19 mouse cellular contexts compared by ENCODE assay signal in the genomic region with DNA sequence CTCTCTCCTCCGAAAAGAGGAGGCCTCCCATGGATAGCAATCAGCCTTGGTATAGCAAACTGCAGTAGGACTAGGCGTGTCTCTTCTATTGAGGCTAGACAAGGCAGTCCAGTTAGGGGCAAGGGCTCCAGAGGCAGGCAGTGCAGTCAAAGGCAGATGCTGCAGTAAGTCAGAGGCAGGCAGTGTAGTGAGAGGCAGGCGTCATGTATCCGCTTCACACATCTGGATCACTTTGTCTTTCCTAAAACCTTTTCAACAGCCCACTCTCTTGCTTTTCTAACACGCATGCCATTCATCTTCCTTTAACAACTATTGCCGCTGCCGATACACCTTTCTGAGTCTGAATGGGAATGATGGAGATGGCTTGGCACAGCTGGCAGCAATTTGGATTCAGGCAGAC. TPM values are rescaled to one million over a fixed set of nuclear protein-coding genes. Genes with fewer than 3 reads are reported as not detected.
DNase-seq lines count a peak whose midpoint lies in the region; ATAC-seq lines count a peak whose summit lies in the region.
"Had no signal": no experiment of that assay in that cellular context is flagged by ENCODE, and none has a peak within 500 bp of the region (broad histone marks: within the 10 kb centered on the region; RNA-seq: fewer than 3 reads in every experiment).

Gene Cmtr2 (plus strand): TSS at position 301 of the 400 bp plus-strand sequence.

- ATAC-seq in megakaryocyte, adult 5-6 weeks (ENCODE audit: poor library complexity, severe bottlenecking), result no peak
- ATAC-seq in forebrain, embryonic 16.5 days, result no peak
- no peak for ATAC-seq in midbrain, embryonic 14.5 days (ENCODE audit: low FRiP score, low TSS enrichment)
- ATAC-seq: liver, postnatal 0 days had no signal

- 69% methylated on average over 7 of the region's 7 CpGs for WGBS in embryonic facial prominence, embryonic 10.5 days
- 78% methylated on average over 7 of the region's 7 CpGs for WGBS in forebrain, embryonic 16.5 days
- WGBS in midbrain, embryonic 14.5 days, result 80% methylated on average over 7 of the region's 7 CpGs

- peak within 1 kb of the TSS; percentile 42 for H3K4me3 ChIP-seq in megakaryocyte, embryonic 14.5 days (replicated peaks)
- no peak within 1 kb of the TSS for H3K4me3 ChIP-seq in embryonic facial prominence, embryonic 10.5 days
- H3K4me3 ChIP-seq in forebrain, embryonic 16.5 days (replicated peaks; ENCODE audit: low read length), result no peak within 1 kb of the TSS
- H3K4me3 ChIP-seq in midbrain, embryonic 14.5 days (replicated peaks; ENCODE audit: low read depth, low read length), result no peak within 1 kb of the TSS
- H3K4me3 ChIP-seq: heart, embryonic 13.5 days had no signal

- no peak within 1 kb of the TSS for H3K4me2 ChIP-seq in forebrain, embryonic 16.5 days (ENCODE audit: low read length)
- no peak within 1 kb of the TSS for H3K4me2 ChIP-seq in midbrain, embryonic 14.5 days (ENCODE audit: low read length)
- H3K4me2 ChIP-seq: limb, embryonic 13.5 days had no signal

- H3K4me1 ChIP-seq in megakaryocyte, embryonic 14.5 days, result peaks cover 17% of the 10 kb centered on the region
- H3K4me1 ChIP-seq in embryonic facial prominence, embryonic 10.5 days, result peaks cover 20% of the 10 kb centered on the region
- peaks cover 17% of the 10 kb centered on the region for H3K4me1 ChIP-seq in forebrain, embryonic 16.5 days (replicated peaks; ENCODE audit: control insufficient read depth, insufficient read depth, low read length)
- peaks cover 19% of the 10 kb centered on the region for H3K4me1 ChIP-seq in midbrain, embryonic 14.5 days (ENCODE audit: control insufficient read depth, insufficient read depth, low read length)

- H3K27ac ChIP-seq in embryonic facial prominence, embryonic 10.5 days (replicated peaks), result no peak within 1 kb of the TSS
- no peak within 1 kb of the TSS for H3K27ac ChIP-seq in forebrain, embryonic 16.5 days (ENCODE audit: low read length)
- H3K27ac ChIP-seq in midbrain, embryonic 14.5 days (replicated peaks; ENCODE audit: low read depth, low read length), result no peak within 1 kb of the TSS
- H3K27ac ChIP-seq: heart, embryonic 13.5 days; limb, embryonic 13.5 days; macrophage had no signal

- H3K27me3 ChIP-seq in megakaryocyte, embryonic 14.5 days (replicated peaks), result peaks cover 9% of the 10 kb centered on the region
- H3K27me3 ChIP-seq in embryonic facial prominence, embryonic 10.5 days (replicated peaks; ENCODE audit: low read depth, poor library complexity, severe bottlenecking), result no peaks in the 10 kb centered on the region
- H3K27me3 ChIP-seq in forebrain, embryonic 16.5 days (replicated peaks; ENCODE audit: control insufficient read depth, insufficient read depth, low read length), result no peaks in the 10 kb centered on the region
- no peaks in the 10 kb centered on the region for H3K27me3 ChIP-seq in midbrain, embryonic 14.5 days (ENCODE audit: control insufficient read depth, insufficient read depth, low read length)
- H3K27me3 ChIP-seq: limb, embryonic 13.5 days had no signal

- no peak for DNase-seq in embryonic facial prominence, embryonic 10.5 days (ENCODE audit: low spot score)
- no peak for DNase-seq in midbrain, embryonic 14.5 days
- DNase-seq in urinary bladder, postnatal 25 days (ENCODE audit: low spot score), result no peak
- no peak for DNase-seq in thymus, postnatal 14 days
- no peak for DNase-seq in frontal cortex, postnatal 14 days (ENCODE audit: low spot score in 2 of 2)
- DNase-seq: cerebellum, adult 8-10 months; gastrocnemius, postnatal 25 days; kidney, postnatal 25 days; layer of hippocampus, postnatal 36 days; liver, postnatal 0 days; right cerebral cortex, adult 18-20 months; spleen, adult 18-20 months; thymus, postnatal 4 days had no signal

- no peaks in the 10 kb centered on the region for H3K9me3 ChIP-seq in megakaryocyte, embryonic 14.5 days
- H3K9me3 ChIP-seq in embryonic facial prominence, embryonic 10.5 days, result no peaks in the 10 kb centered on the region
- no peaks in the 10 kb centered on the region for H3K9me3 ChIP-seq in forebrain, embryonic 16.5 days (ENCODE audit: control insufficient read depth, low read length)
- H3K9me3 ChIP-seq in midbrain, embryonic 14.5 days (ENCODE audit: control insufficient read depth, low read length), result no peaks in the 10 kb centered on the region
- H3K9me3 ChIP-seq: heart, embryonic 13.5 days; limb, embryonic 13.5 days had no signal

- H3K9ac ChIP-seq in forebrain, embryonic 16.5 days (replicated peaks; ENCODE audit: low read depth, low read length), result no peak within 1 kb of the TSS
- H3K9ac ChIP-seq in midbrain, embryonic 14.5 days (replicated peaks; ENCODE audit: low read length), result no peak within 1 kb of the TSS
- H3K9ac ChIP-seq: heart, embryonic 13.5 days; limb, embryonic 13.5 days; liver, postnatal 0 days had no signal

- peaks cover 11% of the 10 kb centered on the region for H3K36me3 ChIP-seq in megakaryocyte, embryonic 14.5 days (replicated peaks; ENCODE audit: low read length)
- no peaks in the 10 kb centered on the region for H3K36me3 ChIP-seq in embryonic facial prominence, embryonic 10.5 days (replicated peaks)
- no peaks in the 10 kb centered on the region for H3K36me3 ChIP-seq in forebrain, embryonic 16.5 days (ENCODE audit: control insufficient read depth, insufficient read depth)
- H3K36me3 ChIP-seq in midbrain, embryonic 14.5 days (ENCODE audit: control insufficient read depth, insufficient read depth, low read length), result no peaks in the 10 kb centered on the region
- H3K36me3 ChIP-seq: heart, embryonic 13.5 days; limb, embryonic 13.5 days had no signal

RNA-seq across cellular contexts. Expression of gene Cmtr2, which starts in this region (rescaled TPM):
- polyA plus RNA-seq in megakaryocyte, embryonic 14.5 days (2012; ENCODE audit: insufficient read depth, low replicate concordance), result 0.47 TPM in 1 of 2 replicates, not detected in the other
- 3.4 and 6.0 TPM in 2 replicates for total RNA-seq in megakaryocyte, adult 5-6 weeks (2015)
- 3.3 and 4.4 TPM in 2 replicates for total RNA-seq in megakaryocyte, adult 5-6 weeks (2017)
- polyA plus RNA-seq in embryonic facial prominence, embryonic 10.5 days (2016; fragmentation: Nextera tagmentation; extraction: Ambion mirVana), result 10.2 and 10.9 TPM in 2 replicates
- polyA plus RNA-seq in forebrain, embryonic 16.5 days (2015; fragmentation: Nextera tagmentation; extraction: Ambion mirVana), result 14.6 and 14.7 TPM in 2 replicates
- 10.2 and 14.7 TPM in 2 replicates for polyA plus RNA-seq in midbrain, embryonic 14.5 days (2014; fragmentation: Nextera tagmentation; extraction: Ambion mirVana)
